Mouse (Mus musculus) midbrain, embryonic 12.5 days (tissue): ENCODE data around the gene Hpse2. TPM values are rescaled to one million over a fixed set of nuclear protein-coding genes. Genes with fewer than 3 reads are reported as not detected.

Experiments used
- ATAC-seq: fragments of 200-750 bp; cut with Nextera tagmentation; 2 replicates; pipeline ENCODE4 v1.8.0; 2017; ENCODE audit warnings: low read depth, moderate TSS enrichment, moderate library complexity; ENCODE audit not compliant: low FRiP score
- H3K27ac ChIP-seq: fragments of 300-500 bp; sonication (generic); replicated peaks from 2 replicates; pipeline ENCODE4 v1.5.1; 2016; ENCODE audit warnings: mild to moderate bottlenecking
- H3K27me3 ChIP-seq: fragments of 300-500 bp; sonication (generic); 2 replicates; pipeline ENCODE4 v1.6.1; 2016; ENCODE audit warnings: mild to moderate bottlenecking
- H3K36me3 ChIP-seq: fragments of 300-500 bp; sonication (generic); 2 replicates; pipeline ENCODE4 v1.6.1; 2016
- H3K4me1 ChIP-seq: fragments of 300-500 bp; sonication (generic); 2 replicates; pipeline ENCODE4 v1.6.1; 2016
- H3K4me2 ChIP-seq: fragments of 300-500 bp; sonication (generic); replicated peaks from 2 replicates; pipeline ENCODE4 v1.6.1; 2016; ENCODE audit warnings: mild to moderate bottlenecking, moderate library complexity
- H3K4me3 ChIP-seq: fragments of 300-500 bp; sonication (generic); 2 replicates; pipeline ENCODE4 v1.5.1; 2016; ENCODE audit warnings: mild to moderate bottlenecking
- H3K9ac ChIP-seq: fragments of 300-500 bp; sonication (generic); replicated peaks from 2 replicates; pipeline ENCODE4 v1.6.1; 2016; ENCODE audit warnings: mild to moderate bottlenecking, moderate library complexity
- H3K9me3 ChIP-seq: fragments of 300-500 bp; sonication (generic); 2 replicates; pipeline ENCODE4 v1.6.1; 2016; ENCODE audit warnings: mild to moderate bottlenecking
- WGBS: fragments of 180-500 bp; shearing (Covaris S2); methylation state at CpG from one replicate; pipeline ENCODE4 v1.1.7; 2016; 5-methylcytosine and 5-hydroxymethylcytosine counted together
- polyA plus RNA-seq: library from polyadenylated mRNA; unstranded; fragments of >200 nt; fragmentation: Nextera tagmentation; extraction: Ambion mirVana; gene quantifications from 2 replicates; pipeline ENCODE4 v1.2.1, GENCODE M21; 2016

Gene Hpse2
- polyA plus RNA-seq, 1 experiment from 2014 or later = 0.50 TPM

- 62% methylated on average over 9 of the region's 9 CpGs for WGBS
- H3K36me3 ChIP-seq = no peaks in the 10 kb centered on the region
Measured at GRCm38 (mm10) chr19:42737753-42738152, 650.4 kb downstream of the Hpse2 start.

More at GRCm38 (mm10) chr19:42737753-42738152, 650.4 kb downstream of the Hpse2 start:
- Histone ChIP-seq H3K27me3 (peaks cover 19% of the 10 kb centered on the region), H3K9me3 (no peaks in the 10 kb centered on the region), H3K27ac (no peak overlapping the region), H3K9ac (no peak overlapping the region), H3K4me2 (no peak overlapping the region), H3K4me1 (peaks cover 2% of the 10 kb centered on the region; the same call in 1 of the 2 replicates), H3K4me3 (no peak overlapping the region)
- no peak for ATAC-seq

Other genes with a start within 250 kb of the Hpse2 start
- 0.36 and 0.59 TPM in 2 replicates for gene Cnnm1, start 52.1 kb upstream of the Hpse2 start, polyA plus RNA-seq
- 55.1 and 56.2 TPM in 2 replicates for gene Got1, start 136.2 kb upstream of the Hpse2 start, polyA plus RNA-seq
- gene Nkx2-3, start 224.0 kb upstream of the Hpse2 start, polyA plus RNA-seq = 0.97 and 2.5 TPM in 2 replicates